Mouse (Mus musculus): ENCODE data around the gene Phgdh.

GRCm38 (mm10) chr3:98317143-98317542 lies 22.6 kb downstream of the Phgdh start:
- no peak for TF ChIP-seq CTCF (IDR thresholded peaks at IDR 0.05; ENCODE audit: low read depth)
- TF ChIP-seq EP300 (IDR thresholded peaks at IDR 0.05; ENCODE audit: low read depth): no peak
